Mouse (Mus musculus) MEL-GATA-1-ER (cell line): ENCODE results near the gene Tenm4.

ENCODE experiments used
- DNase-seq: peaks from one replicate; pipeline ENCODE4 v3.0.0-alpha.2; 2012; ENCODE audit warnings: low read depth; ENCODE audit errors: extremely low read depth

Tenm4 gene

GRCm38 (mm10) chr7:96643461-96644204, 472.6 kb downstream of the Tenm4 start:
- DNase-seq, result no peak

- no peak for DNase-seq
Observed at GRCm38 (mm10) chr7:96644205-96644531, 473.1 kb downstream of the Tenm4 start.

- no peak for DNase-seq
Observed at GRCm38 (mm10) chr7:96647657-96648056, 476.6 kb downstream of the Tenm4 start.

- DNase-seq, result no peak
Observed at GRCm38 (mm10) chr7:96648606-96649005, 477.6 kb downstream of the Tenm4 start.

GRCm38 (mm10) chr7:96649171-96649570, 478.1 kb downstream of the Tenm4 start:
- DNase-seq, result no peak

GRCm38 (mm10) chr7:96650435-96650834, 479.4 kb downstream of the Tenm4 start:
- no peak for DNase-seq

- DNase-seq, result no peak
Observed at GRCm38 (mm10) chr7:96651055-96651454, 480.0 kb downstream of the Tenm4 start.

- no peak for DNase-seq
Observed at GRCm38 (mm10) chr7:96651626-96652341, 480.7 kb downstream of the Tenm4 start.

GRCm38 (mm10) chr7:96652844-96653243, 481.8 kb downstream of the Tenm4 start:
- no peak for DNase-seq

- DNase-seq, result no peak
Observed at GRCm38 (mm10) chr7:96654206-96654605, 483.2 kb downstream of the Tenm4 start.

- DNase-seq, result no peak
Observed at GRCm38 (mm10) chr7:96655096-96655716, 484.2 kb downstream of the Tenm4 start.

- no peak for DNase-seq
Observed at GRCm38 (mm10) chr7:96657101-96657830, 486.2 kb downstream of the Tenm4 start.

- no peak for DNase-seq
Observed at GRCm38 (mm10) chr7:96657857-96658580, 487.0 kb downstream of the Tenm4 start.

GRCm38 (mm10) chr7:96660907-96661306, 489.9 kb downstream of the Tenm4 start:
- DNase-seq, result no peak

GRCm38 (mm10) chr7:96661352-96662169, 490.5 kb downstream of the Tenm4 start:
- DNase-seq, result no peak

- DNase-seq, result no peak
Observed at GRCm38 (mm10) chr7:96663336-96663735, 492.3 kb downstream of the Tenm4 start.

GRCm38 (mm10) chr7:96666366-96666896, 495.4 kb downstream of the Tenm4 start:
- no peak for DNase-seq

GRCm38 (mm10) chr7:96667688-96668087, 496.6 kb downstream of the Tenm4 start:
- no peak for DNase-seq

GRCm38 (mm10) chr7:96670095-96670494, 499.0 kb downstream of the Tenm4 start:
- no peak for DNase-seq

- DNase-seq, result no peak
Observed at GRCm38 (mm10) chr7:96672322-96672914, 501.4 kb downstream of the Tenm4 start.
